Comparison of ENCODE assay signal across 18 mouse cellular contexts in the genomic region with DNA sequence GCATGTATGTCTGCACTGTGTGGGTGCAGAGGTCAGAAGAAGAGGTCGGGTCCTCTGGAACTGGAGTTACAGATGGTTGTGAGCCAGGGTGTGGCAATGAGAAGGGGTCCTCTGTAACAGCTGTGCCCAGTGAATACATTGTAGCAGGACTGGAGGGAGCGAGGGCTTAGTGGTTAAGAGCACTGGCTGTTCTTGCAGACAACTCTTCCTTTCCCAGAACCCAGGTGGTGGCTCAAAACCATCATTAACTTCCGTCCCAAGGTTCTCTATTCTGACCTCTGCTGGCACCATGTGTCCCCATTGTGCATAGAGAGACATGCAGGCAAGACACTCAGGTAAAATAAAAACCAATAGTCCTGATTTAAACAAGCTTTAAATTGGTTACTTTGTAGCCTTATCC. TPM values are rescaled to one million over a fixed set of nuclear protein-coding genes. Genes with fewer than 3 reads are reported as not detected.
A peak's percentile ranks its signal among the peaks of the same experiment; 100 is the strongest.
DNase-seq lines count a peak whose midpoint lies in the region; ATAC-seq and TF ChIP-seq lines count a peak whose summit lies in the region.
"Had no signal": no experiment of that assay in that cellular context is flagged by ENCODE, and none has a peak within 500 bp of the region (broad histone marks: within the 10 kb centered on the region; RNA-seq: fewer than 3 reads in every experiment).

No protein-coding gene starts in this region.

- H3K9ac ChIP-seq in heart, embryonic 15.5 days: no peak overlapping the region
- H3K9ac ChIP-seq: hindbrain, embryonic 15.5 days; lung, embryonic 15.5 days had no signal

- H3K4me2 ChIP-seq in heart, embryonic 15.5 days: no peak overlapping the region
- H3K4me2 ChIP-seq: hindbrain, embryonic 15.5 days; lung, embryonic 15.5 days; midbrain, embryonic 11.5 days had no signal

- no peak overlapping the region for H3K4me3 ChIP-seq in heart, embryonic 15.5 days
- H3K4me3 ChIP-seq in testis, adult 2 months (ENCODE audit: control insufficient read depth, low read depth, low read length): no peak overlapping the region
- no peak overlapping the region for H3K4me3 ChIP-seq in hindbrain, embryonic 10.5 days
- H3K4me3 ChIP-seq: hindbrain, embryonic 15.5 days; lung, embryonic 15.5 days had no signal

- no peaks in the 10 kb centered on the region for H3K9me3 ChIP-seq in heart, embryonic 15.5 days (replicated peaks)
- H3K9me3 ChIP-seq in hindbrain, embryonic 10.5 days: no peaks in the 10 kb centered on the region
- H3K9me3 ChIP-seq: hindbrain, embryonic 15.5 days; lung, embryonic 15.5 days had no signal

- peaks cover 5% of the 10 kb centered on the region; the same call in 1 of the 2 replicates for H3K36me3 ChIP-seq in heart, embryonic 15.5 days
- H3K36me3 ChIP-seq in testis, adult 2 months (ENCODE audit: control insufficient read depth, insufficient read depth, low read length): no peaks in the 10 kb centered on the region
- peaks cover 24% of the 10 kb centered on the region; the same call in 1 of the 2 replicates for H3K36me3 ChIP-seq in hindbrain, embryonic 10.5 days
- H3K36me3 ChIP-seq: hindbrain, embryonic 15.5 days had no signal

- no peak for DNase-seq in heart, adult 11 months
- no peak for DNase-seq in testis, postnatal 10 days (ENCODE audit: low spot score)
- no peak for DNase-seq in urinary bladder, postnatal 10 days (ENCODE audit: low spot score)
- no peak for DNase-seq in embryo, embryonic 11 days
- no peak for DNase-seq in hindbrain, embryonic 10.5 days (ENCODE audit: low spot score)
- DNase-seq: adrenal gland, postnatal 25 days; heart, adult 18-20 months; kidney, adult 18-20 months; kidney, postnatal 36 days; left cerebral cortex, postnatal 4 days; right cerebral cortex, postnatal 25 days had no signal

- H3K4me1 ChIP-seq in heart, embryonic 15.5 days (replicated peaks): peaks cover 55% of the 10 kb centered on the region
- H3K4me1 ChIP-seq in testis, adult 2 months (ENCODE audit: control insufficient read depth, insufficient read depth, low read length): peaks cover 7% of the 10 kb centered on the region
- peaks cover 17% of the 10 kb centered on the region for H3K4me1 ChIP-seq in hindbrain, embryonic 10.5 days (replicated peaks)

- no peaks in the 10 kb centered on the region for H3K27me3 ChIP-seq in heart, embryonic 15.5 days
- no peaks in the 10 kb centered on the region for H3K27me3 ChIP-seq in testis, adult 2 months (ENCODE audit: control insufficient read depth, insufficient read depth, low read length)
- H3K27me3 ChIP-seq in hindbrain, embryonic 10.5 days (ENCODE audit: insufficient read depth, poor library complexity, severe bottlenecking): no peaks in the 10 kb centered on the region
- H3K27me3 ChIP-seq: hindbrain, embryonic 15.5 days; lung, embryonic 15.5 days had no signal

- no peak for TF ChIP-seq CTCF in testis, adult 2 months (IDR thresholded peaks at IDR 0.05; ENCODE audit: control insufficient read depth, insufficient read depth, insufficient replicate concordance, low read depth, low read length)

- peak overlapping the region; percentile 61; the same call in 1 of the 2 replicates for H3K27ac ChIP-seq in heart, embryonic 15.5 days
- H3K27ac ChIP-seq in testis, adult 2 months (ENCODE audit: control insufficient read depth, insufficient read depth, low read depth, low read length): peak overlapping the region; percentile 23; the same call in 1 of the 2 replicates
- H3K27ac ChIP-seq in hindbrain, embryonic 10.5 days: no peak overlapping the region
- H3K27ac ChIP-seq: hindbrain, embryonic 15.5 days; lung, embryonic 15.5 days had no signal

- WGBS in heart, embryonic 15.5 days: 64% methylated on average over 3 of the region's 3 CpGs
- 74% methylated on average over 3 of the region's 3 CpGs for WGBS in hindbrain, embryonic 10.5 days

- ATAC-seq in heart, embryonic 15.5 days (replicated peaks; ENCODE audit: insufficient number of reproducible peaks, insufficient read depth, low FRiP score, low read depth): no peak
- peak; percentile 21; the same call in 1 of the 2 replicates for ATAC-seq in megakaryocyte progenitor cell, adult 5-6 weeks (replicated peaks; ENCODE audit: poor library complexity)

- no peak for TF ChIP-seq POLR2A in testis, adult 2 months (IDR thresholded peaks at IDR 0.05; ENCODE audit: control insufficient read depth, low read depth, low read length)

RNA-seq across cellular contexts. Expression of a gene that starts 7.1 kb away (rescaled TPM):
- polyA plus RNA-seq in heart, embryonic 15.5 days (2015; fragmentation: Nextera tagmentation; extraction: Ambion mirVana): 56.8 and 81.4 TPM in 2 replicates
- polyA plus RNA-seq in testis, adult 2 months (2012; rRNA removed): 35.1 and 47.1 TPM in 2 replicates
- 80.9 and 85.5 TPM in 2 replicates for total RNA-seq in megakaryocyte progenitor cell, adult 5-6 weeks (2015)
- total RNA-seq in megakaryocyte progenitor cell, adult 5-6 weeks (2017): 66.8 and 68.2 TPM in 2 replicates
- 68.7 and 75.7 TPM in 2 replicates for polyA plus RNA-seq in hindbrain, embryonic 10.5 days (2016; fragmentation: Nextera tagmentation; extraction: Ambion mirVana)

RNA-seq across cellular contexts. Expression of a gene that starts 15.4 kb away (rescaled TPM):
- 1.8 and 6.9 TPM in 2 replicates for polyA plus RNA-seq in heart, embryonic 15.5 days (2015; fragmentation: Nextera tagmentation; extraction: Ambion mirVana)
- polyA plus RNA-seq in testis, adult 2 months (2012; rRNA removed): 3.0 and 3.8 TPM in 2 replicates
- 0.32 and 0.57 TPM in 2 replicates for total RNA-seq in megakaryocyte progenitor cell, adult 5-6 weeks (2015)
- 0.44 and 2.8 TPM in 2 replicates for total RNA-seq in megakaryocyte progenitor cell, adult 5-6 weeks (2017)
- 4.8 and 14.6 TPM in 2 replicates for polyA plus RNA-seq in hindbrain, embryonic 10.5 days (2016; fragmentation: Nextera tagmentation; extraction: Ambion mirVana)
- total RNA-seq: adrenal gland, postnatal 25 days; heart, adult 18-20 months had no signal
- polyA plus RNA-seq: C2C12 had no signal

RNA-seq across cellular contexts. Expression of a gene that starts 36.4 kb away (rescaled TPM):
- polyA plus RNA-seq in heart, embryonic 15.5 days (2015; fragmentation: Nextera tagmentation; extraction: Ambion mirVana): 88.6 and 96.4 TPM in 2 replicates
- 98.6 and 107 TPM in 2 replicates for polyA plus RNA-seq in testis, adult 2 months (2012; rRNA removed)
- 24.1 and 24.3 TPM in 2 replicates for total RNA-seq in megakaryocyte progenitor cell, adult 5-6 weeks (2015)
- total RNA-seq in megakaryocyte progenitor cell, adult 5-6 weeks (2017): 11.2 and 16.1 TPM in 2 replicates
- polyA plus RNA-seq in hindbrain, embryonic 10.5 days (2016; fragmentation: Nextera tagmentation; extraction: Ambion mirVana): 58.4 and 73.5 TPM in 2 replicates

RNA-seq across cellular contexts. Expression of a gene that starts 39.8 kb away (rescaled TPM):
- polyA plus RNA-seq in heart, embryonic 15.5 days (2015; fragmentation: Nextera tagmentation; extraction: Ambion mirVana): 10.4 and 12.5 TPM in 2 replicates
- polyA plus RNA-seq in testis, adult 2 months (2012; rRNA removed): 35.0 and 36.9 TPM in 2 replicates
- total RNA-seq in megakaryocyte progenitor cell, adult 5-6 weeks (2015): 33.8 and 38.8 TPM in 2 replicates
- 83.1 and 87.6 TPM in 2 replicates for total RNA-seq in megakaryocyte progenitor cell, adult 5-6 weeks (2017)
- 17.6 and 19.4 TPM in 2 replicates for polyA plus RNA-seq in hindbrain, embryonic 10.5 days (2016; fragmentation: Nextera tagmentation; extraction: Ambion mirVana)

RNA-seq across cellular contexts. Expression of a gene that starts 40.1 kb away (rescaled TPM):
- polyA plus RNA-seq in heart, embryonic 15.5 days (2015; fragmentation: Nextera tagmentation; extraction: Ambion mirVana): 88.1 and 118 TPM in 2 replicates
- 81.9 and 82.1 TPM in 2 replicates for polyA plus RNA-seq in testis, adult 2 months (2012; rRNA removed)
- total RNA-seq in megakaryocyte progenitor cell, adult 5-6 weeks (2015): 55.7 and 56.9 TPM in 2 replicates
- total RNA-seq in megakaryocyte progenitor cell, adult 5-6 weeks (2017): 97.5 and 100 TPM in 2 replicates
- 270 and 300 TPM in 2 replicates for polyA plus RNA-seq in hindbrain, embryonic 10.5 days (2016; fragmentation: Nextera tagmentation; extraction: Ambion mirVana)
